Mouse (Mus musculus) hindbrain, embryonic 12.5 days (tissue): ENCODE data around the gene Ssbp2. TPM values are rescaled to one million over a fixed set of nuclear protein-coding genes. Genes with fewer than 3 reads are reported as not detected.

Source experiments
- ATAC-seq: fragments of 200-750 bp; cut with Nextera tagmentation; 2 replicates; pipeline ENCODE4 v1.8.0; 2017; ENCODE audit warnings: moderate TSS enrichment; ENCODE audit not compliant: low FRiP score
- H3K27ac ChIP-seq: fragments of 300-500 bp; sonication (generic); 2 replicates; pipeline ENCODE4 v1.5.1; 2016; ENCODE audit warnings: mild to moderate bottlenecking
- H3K27me3 ChIP-seq: fragments of 300-500 bp; sonication (generic); 2 replicates; pipeline ENCODE4 v1.6.1; 2016; ENCODE audit warnings: mild to moderate bottlenecking
- H3K36me3 ChIP-seq: fragments of 300-500 bp; sonication (generic); 2 replicates; pipeline ENCODE4 v1.6.1; 2016; ENCODE audit warnings: mild to moderate bottlenecking
- H3K4me1 ChIP-seq: fragments of 300-500 bp; sonication (generic); 2 replicates; pipeline ENCODE4 v1.6.1; 2016
- H3K4me2 ChIP-seq: fragments of 300-500 bp; sonication (generic); replicated peaks from 2 replicates; pipeline ENCODE4 v1.6.1; 2016; ENCODE audit warnings: mild to moderate bottlenecking
- H3K4me3 ChIP-seq: fragments of 300-500 bp; sonication (generic); 2 replicates; pipeline ENCODE4 v1.5.1; 2016; ENCODE audit warnings: mild to moderate bottlenecking
- H3K9ac ChIP-seq: fragments of 300-500 bp; sonication (generic); 2 replicates; pipeline ENCODE4 v1.6.1; 2016; ENCODE audit warnings: mild to moderate bottlenecking, moderate library complexity
- H3K9me3 ChIP-seq: fragments of 300-500 bp; sonication (generic); replicated peaks from 2 replicates; pipeline ENCODE4 v1.6.1; 2016; ENCODE audit warnings: mild to moderate bottlenecking
- WGBS: fragments of 180-500 bp; shearing (Covaris S2); methylation state at CpG from one replicate; pipeline ENCODE4 v1.1.7; 2016; 5-methylcytosine and 5-hydroxymethylcytosine counted together
- polyA plus RNA-seq: library from polyadenylated mRNA; unstranded; fragments of >200 nt; fragmentation: Nextera tagmentation; extraction: Ambion mirVana; gene quantifications from 2 replicates; pipeline ENCODE4 v1.2.1, GENCODE M21; 2016

The Ssbp2 gene
- polyA plus RNA-seq, 1 experiment from 2014 or later, result 153 TPM

- no peak overlapping the region for H3K9ac ChIP-seq
- H3K27me3 ChIP-seq, result no peaks in the 10 kb centered on the region
- ATAC-seq, result no peak
- no peaks in the 10 kb centered on the region for H3K36me3 ChIP-seq
- H3K9me3 ChIP-seq, result no peaks in the 10 kb centered on the region
- H3K4me2 ChIP-seq, result no peak overlapping the region
- WGBS, result 82% methylated on average over 8 of the region's 8 CpGs
- peaks cover 10% of the 10 kb centered on the region for H3K4me1 ChIP-seq
- no peak overlapping the region for H3K27ac ChIP-seq
- H3K4me3 ChIP-seq, result no peak overlapping the region
These were observed 5.1 kb downstream of the Ssbp2 start for GRCm38 (mm10) chr13:91465002-91465715.

- peaks cover 10% of the 10 kb centered on the region; the same call in 1 of the 2 replicates for H3K4me1 ChIP-seq
- H3K27ac ChIP-seq, result no peak overlapping the region
- H3K27me3 ChIP-seq, result no peaks in the 10 kb centered on the region
- H3K4me2 ChIP-seq, result no peak overlapping the region
- H3K36me3 ChIP-seq, result no peaks in the 10 kb centered on the region
- ATAC-seq, result no peak
- H3K4me3 ChIP-seq, result no peak overlapping the region
- H3K9ac ChIP-seq, result no peak overlapping the region
- 75% methylated on average over 2 of the region's 2 CpGs for WGBS
- no peaks in the 10 kb centered on the region for H3K9me3 ChIP-seq
These were observed 11.5 kb downstream of the Ssbp2 start for GRCm38 (mm10) chr13:91471566-91471965.

GRCm38 (mm10) chr13:91471980-91472379 is 11.9 kb downstream of the Ssbp2 start:
- Histone ChIP-seq H3K9me3 (no peaks in the 10 kb centered on the region), H3K4me2 (no peak overlapping the region), H3K27me3 (no peaks in the 10 kb centered on the region), H3K27ac (no peak overlapping the region), H3K9ac (no peak overlapping the region), H3K4me3 (no peak overlapping the region), H3K36me3 (no peaks in the 10 kb centered on the region), H3K4me1 (peaks cover 10% of the 10 kb centered on the region; the same call in 1 of the 2 replicates)
- ATAC-seq, result no peak
- 89% methylated on average over 2 of the region's 2 CpGs for WGBS

GRCm38 (mm10) chr13:91473527-91473926 is 13.4 kb downstream of the Ssbp2 start:
- no peaks in the 10 kb centered on the region for H3K9me3 ChIP-seq
- no peak overlapping the region for H3K4me3 ChIP-seq
- ATAC-seq, result no peak
- no peaks in the 10 kb centered on the region for H3K36me3 ChIP-seq
- peaks cover 10% of the 10 kb centered on the region; the same call in 1 of the 2 replicates for H3K4me1 ChIP-seq
- H3K4me2 ChIP-seq, result no peak overlapping the region
- H3K27me3 ChIP-seq, result no peaks in the 10 kb centered on the region
- 74% methylated on average over 6 of the region's 6 CpGs for WGBS
- H3K9ac ChIP-seq, result no peak overlapping the region
- no peak overlapping the region for H3K27ac ChIP-seq

GRCm38 (mm10) chr13:91474027-91474426 is 13.9 kb downstream of the Ssbp2 start:
- no peak overlapping the region for H3K9ac ChIP-seq
- WGBS, result 55% methylated on average over 1 of the region's 1 CpGs
- H3K9me3 ChIP-seq, result no peaks in the 10 kb centered on the region
- no peaks in the 10 kb centered on the region for H3K27me3 ChIP-seq
- no peak overlapping the region for H3K4me3 ChIP-seq
- peaks cover 10% of the 10 kb centered on the region; the same call in 1 of the 2 replicates for H3K4me1 ChIP-seq
- H3K27ac ChIP-seq, result no peak overlapping the region
- ATAC-seq, result no peak
- no peak overlapping the region for H3K4me2 ChIP-seq
- H3K36me3 ChIP-seq, result no peaks in the 10 kb centered on the region

- Histone ChIP-seq H3K27ac (no peak overlapping the region), H3K4me2 (no peak overlapping the region), H3K36me3 (no peaks in the 10 kb centered on the region), H3K9me3 (no peaks in the 10 kb centered on the region), H3K4me3 (no peak overlapping the region), H3K9ac (no peak overlapping the region), H3K27me3 (no peaks in the 10 kb centered on the region), H3K4me1 (peaks cover 10% of the 10 kb centered on the region; the same call in 1 of the 2 replicates)
- ATAC-seq, result no peak
These were observed 15.8 kb downstream of the Ssbp2 start for GRCm38 (mm10) chr13:91475888-91476287.

GRCm38 (mm10) chr13:91476596-91477100 is 16.6 kb downstream of the Ssbp2 start:
- Histone ChIP-seq H3K36me3 (no peaks in the 10 kb centered on the region), H3K4me3 (no peak overlapping the region), H3K9ac (no peak overlapping the region), H3K4me1 (peaks cover 7% of the 10 kb centered on the region; the same call in 1 of the 2 replicates), H3K9me3 (no peaks in the 10 kb centered on the region), H3K27me3 (no peaks in the 10 kb centered on the region), H3K27ac (no peak overlapping the region), H3K4me2 (no peak overlapping the region)
- WGBS, result 95% methylated on average over 1 of the region's 1 CpGs
- ATAC-seq, result no peak

- Histone ChIP-seq H3K9me3 (no peaks in the 10 kb centered on the region), H3K4me2 (no peak overlapping the region), H3K27me3 (no peaks in the 10 kb centered on the region), H3K4me3 (no peak overlapping the region), H3K4me1 (peaks cover 5% of the 10 kb centered on the region; the same call in 1 of the 2 replicates), H3K36me3 (no peaks in the 10 kb centered on the region), H3K27ac (no peak overlapping the region), H3K9ac (no peak overlapping the region)
- 64% methylated on average over 3 of the region's 4 CpGs for WGBS
- no peak for ATAC-seq
These were observed 17.9 kb downstream of the Ssbp2 start for GRCm38 (mm10) chr13:91478011-91478410.

- 100% methylated on average over 1 of the region's 1 CpGs for WGBS
These were observed 24.2 kb downstream of the Ssbp2 start for GRCm38 (mm10) chr13:91484303-91484702.

GRCm38 (mm10) chr13:91492133-91492532 is 32.0 kb downstream of the Ssbp2 start:
- H3K36me3 ChIP-seq, result no peaks in the 10 kb centered on the region
- H3K4me1 ChIP-seq, result no peaks in the 10 kb centered on the region; the same call in 1 of the 2 replicates
- WGBS, result 87% methylated on average over 4 of the region's 4 CpGs
- H3K9ac ChIP-seq, result no peak overlapping the region
- no peak overlapping the region for H3K27ac ChIP-seq
- H3K9me3 ChIP-seq, result no peaks in the 10 kb centered on the region
- no peak overlapping the region for H3K4me2 ChIP-seq
- ATAC-seq, result no peak
- no peak overlapping the region for H3K4me3 ChIP-seq
- no peaks in the 10 kb centered on the region for H3K27me3 ChIP-seq

More at GRCm38 (mm10) chr13:91484303-91484702, 24.2 kb downstream of the Ssbp2 start:
- Histone ChIP-seq H3K27me3 (no peaks in the 10 kb centered on the region), H3K27ac (no peak overlapping the region), H3K9ac (no peak overlapping the region), H3K36me3 (no peaks in the 10 kb centered on the region), H3K9me3 (no peaks in the 10 kb centered on the region), H3K4me3 (no peak overlapping the region), H3K4me2 (no peak overlapping the region), H3K4me1 (no peaks in the 10 kb centered on the region; the same call in 1 of the 2 replicates)
- ATAC-seq, result no peak

- no peak for ATAC-seq
- H3K4me2 ChIP-seq, result no peak overlapping the region
- H3K4me1 ChIP-seq, result no peaks in the 10 kb centered on the region
- no peaks in the 10 kb centered on the region for H3K27me3 ChIP-seq
- H3K36me3 ChIP-seq, result no peaks in the 10 kb centered on the region
- H3K9ac ChIP-seq, result no peak overlapping the region
- 72% methylated on average over 3 of the region's 3 CpGs for WGBS
- no peak overlapping the region for H3K4me3 ChIP-seq
- no peak overlapping the region for H3K27ac ChIP-seq
- no peaks in the 10 kb centered on the region for H3K9me3 ChIP-seq
These were observed 37.0 kb downstream of the Ssbp2 start for GRCm38 (mm10) chr13:91497055-91497454.

- ATAC-seq, result no peak
- WGBS, result 98% methylated on average over 3 of the region's 3 CpGs
These were observed 41.7 kb downstream of the Ssbp2 start for GRCm38 (mm10) chr13:91501735-91502134.

More at GRCm38 (mm10) chr13:91501735-91502134, 41.7 kb downstream of the Ssbp2 start:
- H3K36me3 ChIP-seq, result no peaks in the 10 kb centered on the region
- H3K4me1 ChIP-seq, result no peaks in the 10 kb centered on the region
- H3K4me3 ChIP-seq, result no peak overlapping the region
- no peak overlapping the region for H3K27ac ChIP-seq
- no peaks in the 10 kb centered on the region for H3K9me3 ChIP-seq
- H3K9ac ChIP-seq, result no peak overlapping the region
- no peaks in the 10 kb centered on the region for H3K27me3 ChIP-seq
- H3K4me2 ChIP-seq, result no peak overlapping the region
